Mouse (Mus musculus) limb, embryonic 15.5 days (tissue): ENCODE results near the gene Cntnap5b. TPM values are rescaled to one million over a fixed set of nuclear protein-coding genes. Genes with fewer than 3 reads are reported as not detected.

ENCODE experiments used
- ATAC-seq: fragments of 200-750 bp; cut with Nextera tagmentation; 2 replicates; pipeline ENCODE4 v1.8.0; 2017; ENCODE audit warnings: low read depth, moderate TSS enrichment; ENCODE audit not compliant: insufficient number of reproducible peaks, low FRiP score, low TSS enrichment
- H3K27ac ChIP-seq: fragments of 300-500 bp; sonication (generic); 2 replicates; pipeline ENCODE4 v1.5.1; 2015; ENCODE audit warnings: moderate library complexity, mild to moderate bottlenecking, inconsistent platforms
- H3K27me3 ChIP-seq: fragments of 300-500 bp; sonication (generic); 2 replicates; pipeline ENCODE4 v1.6.1; 2015; ENCODE audit warnings: inconsistent platforms
- H3K36me3 ChIP-seq: fragments of 300-500 bp; sonication (generic); 2 replicates; pipeline ENCODE4 v1.6.1; 2015; ENCODE audit warnings: inconsistent platforms
- H3K4me1 ChIP-seq: fragments of 300-500 bp; sonication (generic); 2 replicates; pipeline ENCODE4 v1.6.1; 2015; ENCODE audit warnings: inconsistent platforms
- H3K4me2 ChIP-seq: fragments of 300-500 bp; sonication (generic); 2 replicates; pipeline ENCODE4 v1.6.1; 2015; ENCODE audit warnings: mild to moderate bottlenecking, inconsistent platforms
- H3K4me3 ChIP-seq: fragments of 300-500 bp; sonication (generic); 2 replicates; pipeline ENCODE4 v1.5.1; 2015; ENCODE audit warnings: mild to moderate bottlenecking, inconsistent platforms
- H3K9ac ChIP-seq: fragments of 300-500 bp; sonication (generic); 2 replicates; pipeline ENCODE4 v1.6.1; 2015; ENCODE audit warnings: inconsistent platforms
- H3K9me3 ChIP-seq: fragments of 300-500 bp; sonication (generic); 2 replicates; pipeline ENCODE4 v1.6.1; 2016; ENCODE audit warnings: inconsistent platforms
- WGBS: fragments of 180-500 bp; shearing (Covaris S2); methylation state at CpG from one replicate; pipeline ENCODE4 v1.1.7; 2015; 5-methylcytosine and 5-hydroxymethylcytosine counted together
- polyA plus RNA-seq: library from polyadenylated mRNA; unstranded; fragments of >200 nt; fragmentation: Nextera tagmentation; extraction: Ambion mirVana; gene quantifications from 2 replicates; pipeline ENCODE4 v1.2.1, GENCODE M21; 2015

Cntnap5b gene
- 0.05 TPM in 1 of 2 replicates, not detected in the other for polyA plus RNA-seq

DNA sequence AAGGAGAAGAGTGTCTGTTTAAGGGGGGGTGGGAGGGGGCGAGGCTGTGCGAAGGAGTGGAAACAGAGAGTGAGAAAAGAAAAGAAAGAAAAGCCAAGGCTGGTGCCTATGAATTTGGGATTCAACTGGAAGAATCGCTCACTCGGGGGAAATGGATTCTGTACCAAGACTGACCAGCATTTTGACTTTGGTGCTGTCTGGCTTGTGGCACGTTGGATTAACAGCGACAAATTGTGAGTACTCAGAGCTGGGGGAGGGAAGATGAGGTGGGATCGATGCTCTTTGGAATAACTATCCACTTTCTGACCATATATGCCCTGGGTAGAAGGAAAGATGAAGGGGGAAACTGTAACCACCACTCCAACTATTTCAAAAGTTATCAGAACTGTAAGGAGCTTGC lies at the start of gene Cntnap5b:
Cntnap5b (plus strand) TSS at position 152 of the 400 bp plus-strand sequence.
- no peak for ATAC-seq
- H3K4me3 ChIP-seq = no peak within 1 kb of the TSS
- 29% methylated on average over 7 of the region's 7 CpGs for WGBS
- no peaks in the 10 kb centered on the region for H3K27me3 ChIP-seq
- H3K36me3 ChIP-seq = no peaks in the 10 kb centered on the region
- H3K4me1 ChIP-seq = no peaks in the 10 kb centered on the region
- no peak within 1 kb of the TSS for H3K9ac ChIP-seq
- 0 out of 2 replicates have a peak within 1 kb of the TSS, but pooled peaks have one; percentile 19 for H3K4me2 ChIP-seq
- no peaks in the 10 kb centered on the region for H3K9me3 ChIP-seq
- H3K27ac ChIP-seq = no peak within 1 kb of the TSS

GRCm38 (mm10) chr1:99759996-99760395 lies 12.6 kb upstream of the Cntnap5b start:
- no peaks in the 10 kb centered on the region for H3K4me1 ChIP-seq
- 82% methylated on average over 1 of the region's 1 CpGs for WGBS
- H3K9me3 ChIP-seq = no peaks in the 10 kb centered on the region
- no peaks in the 10 kb centered on the region for H3K36me3 ChIP-seq
- no peaks in the 10 kb centered on the region for H3K27me3 ChIP-seq
- H3K9ac ChIP-seq = no peak overlapping the region
- no peak overlapping the region for H3K4me2 ChIP-seq
- no peak overlapping the region for H3K27ac ChIP-seq
- no peak for ATAC-seq
- H3K4me3 ChIP-seq = no peak overlapping the region

DNA sequence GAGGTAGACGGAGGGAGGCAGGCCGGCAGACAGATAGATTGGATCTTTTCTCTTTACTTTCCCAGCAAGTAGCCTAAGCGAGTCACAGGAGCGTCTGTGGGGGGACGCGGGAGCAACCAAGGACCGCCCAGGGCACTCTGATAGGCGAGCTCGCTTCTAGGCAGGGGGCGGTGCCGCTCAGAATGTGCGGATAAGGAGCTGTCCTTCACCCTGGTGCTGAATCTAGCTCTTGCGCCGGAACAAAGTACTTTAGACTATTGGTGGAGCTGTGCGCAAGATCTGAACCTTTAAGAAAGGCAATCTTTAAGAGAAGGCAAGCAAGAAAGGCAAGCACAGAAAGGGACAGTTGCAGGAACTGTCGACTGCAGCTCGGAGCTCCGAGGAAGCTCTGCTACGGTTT lies 382 bp upstream of the Cntnap5b start:
- H3K27me3 ChIP-seq = no peaks in the 10 kb centered on the region
- no peaks in the 10 kb centered on the region for H3K36me3 ChIP-seq
- no peak for ATAC-seq
- H3K4me3 ChIP-seq = no peak overlapping the region
- 0 out of 2 replicates have a peak overlapping the region, but pooled peaks have one; percentile 19 for H3K4me2 ChIP-seq
- H3K9me3 ChIP-seq = no peaks in the 10 kb centered on the region
- H3K27ac ChIP-seq = no peak overlapping the region
- 2% methylated on average over 19 of the region's 19 CpGs for WGBS
- H3K4me1 ChIP-seq = no peaks in the 10 kb centered on the region
- H3K9ac ChIP-seq = no peak overlapping the region

- H3K4me3 ChIP-seq = no peak overlapping the region
- no peaks in the 10 kb centered on the region for H3K9me3 ChIP-seq
- H3K27me3 ChIP-seq = no peaks in the 10 kb centered on the region
- no peak for ATAC-seq
- whole genome bisulfite sequencing = 4% methylated on average over 4 of the region's 4 CpGs
- H3K4me1 ChIP-seq = no peaks in the 10 kb centered on the region
- no peak overlapping the region for H3K9ac ChIP-seq
- no peaks in the 10 kb centered on the region for H3K36me3 ChIP-seq
- no peak overlapping the region for H3K4me2 ChIP-seq
- H3K27ac ChIP-seq = no peak overlapping the region
Measured at GRCm38 (mm10) chr1:99774144-99774543, 1.6 kb downstream of the Cntnap5b start.

DNA sequence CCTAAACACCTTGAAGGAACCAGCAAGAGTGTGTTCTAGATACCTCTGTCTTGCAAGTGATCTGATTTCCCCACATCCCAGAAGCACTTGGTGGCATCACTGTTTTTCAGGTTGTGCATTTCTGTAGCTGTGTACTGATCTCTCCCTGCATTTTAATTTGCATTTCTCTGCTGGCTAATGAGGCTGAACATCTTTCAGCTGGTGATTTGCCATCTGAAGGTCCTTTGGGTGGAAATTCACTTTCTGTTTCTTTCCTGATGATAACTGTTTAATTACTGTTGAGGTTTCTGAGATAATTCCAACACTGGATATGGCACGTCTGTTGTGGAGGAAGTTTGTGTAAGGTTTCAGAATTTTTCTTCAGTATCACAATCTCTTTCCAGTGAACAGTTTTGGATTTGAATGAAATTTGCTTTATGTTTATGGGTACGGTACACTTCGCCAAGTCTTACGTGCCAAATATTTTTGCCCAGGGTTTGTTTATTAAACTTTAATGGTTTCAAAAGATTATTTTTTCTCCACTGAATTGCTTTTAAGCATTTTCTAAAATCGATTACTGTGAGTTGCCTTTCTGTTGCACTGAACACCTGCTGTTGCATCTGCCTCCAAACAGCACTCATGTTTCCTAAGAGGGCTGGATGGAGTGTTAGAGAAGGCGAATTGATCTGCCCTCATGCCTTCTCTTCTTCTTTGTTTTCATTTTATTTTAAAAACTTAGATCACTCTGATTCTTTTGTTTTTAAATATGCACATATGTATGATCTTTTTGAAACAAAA lies 41.0 kb downstream of the Cntnap5b start:
- H3K4me1 ChIP-seq = no peaks in the 10 kb centered on the region
- 80% methylated on average over 6 of the region's 6 CpGs for WGBS
- no peaks in the 10 kb centered on the region for H3K36me3 ChIP-seq
- H3K27ac ChIP-seq = no peak overlapping the region
- no peak for ATAC-seq
- no peak overlapping the region for H3K4me3 ChIP-seq
- no peaks in the 10 kb centered on the region for H3K9me3 ChIP-seq
- no peak overlapping the region for H3K9ac ChIP-seq
- H3K4me2 ChIP-seq = no peak overlapping the region
- no peaks in the 10 kb centered on the region for H3K27me3 ChIP-seq

GRCm38 (mm10) chr1:99872344-99872743 lies 99.8 kb downstream of the Cntnap5b start:
- no peaks in the 10 kb centered on the region for H3K27me3 ChIP-seq

DNA sequence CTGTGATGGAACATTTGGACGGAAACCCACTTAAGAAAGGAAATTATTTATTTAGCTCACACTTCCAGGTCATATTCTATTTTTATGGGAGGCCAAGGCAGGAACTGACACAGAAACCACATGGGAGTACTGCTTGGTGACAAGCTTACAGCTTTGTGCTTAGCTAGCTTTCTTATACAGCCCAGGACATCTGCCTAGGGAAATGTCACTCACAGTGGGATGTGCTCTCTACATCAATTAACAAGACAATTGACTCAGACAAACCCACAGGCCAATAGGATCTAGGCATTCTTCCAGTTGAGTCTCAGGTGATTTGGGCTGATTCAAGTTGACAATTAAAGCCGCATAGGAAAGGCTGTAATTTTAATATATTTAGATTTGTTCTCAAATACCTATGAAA lies 135.2 kb downstream of the Cntnap5b start:
- no peak for ATAC-seq
- WGBS = 64% methylated on average over 2 of the region's 2 CpGs
- H3K27me3 ChIP-seq = no peaks in the 10 kb centered on the region

More at GRCm38 (mm10) chr1:99872344-99872743, 99.8 kb downstream of the Cntnap5b start:
- no peak overlapping the region for H3K4me2 ChIP-seq
- no peak for ATAC-seq
- no peak overlapping the region for H3K9ac ChIP-seq
- WGBS = 91% methylated on average over 3 of the region's 3 CpGs
- H3K4me3 ChIP-seq = no peak overlapping the region
- no peak overlapping the region for H3K27ac ChIP-seq
- H3K36me3 ChIP-seq = no peaks in the 10 kb centered on the region
- H3K4me1 ChIP-seq = no peaks in the 10 kb centered on the region
- no peaks in the 10 kb centered on the region for H3K9me3 ChIP-seq

DNA sequence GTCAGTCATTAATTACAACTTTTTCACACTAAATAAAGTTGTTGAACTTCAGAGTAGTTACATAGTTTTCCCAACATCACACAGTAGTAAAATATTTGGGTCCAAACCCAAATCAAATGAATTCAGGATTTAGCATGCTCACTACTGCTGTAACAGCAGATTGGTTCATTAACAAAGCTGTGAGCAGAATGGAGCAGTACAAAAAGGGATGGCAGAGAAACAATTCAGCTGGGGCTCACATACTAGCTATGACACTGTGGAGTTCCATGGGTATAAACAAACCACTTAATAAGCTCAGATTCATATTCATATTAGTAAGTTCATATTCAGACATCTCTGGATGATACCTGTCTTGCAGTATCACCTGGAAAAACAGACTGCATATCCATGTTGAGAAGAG lies 170.9 kb downstream of the Cntnap5b start:
- Histone ChIP-seq H3K9me3 (no peaks in the 10 kb centered on the region), H3K4me2 (no peak overlapping the region), H3K4me1 (no peaks in the 10 kb centered on the region), H3K4me3 (no peak overlapping the region), H3K9ac (no peak overlapping the region), H3K27me3 (no peaks in the 10 kb centered on the region), H3K27ac (no peak overlapping the region), H3K36me3 (no peaks in the 10 kb centered on the region)
- ATAC-seq = no peak

More for the DNA sequence above, 135.2 kb downstream of the Cntnap5b start:
- H3K36me3 ChIP-seq = no peaks in the 10 kb centered on the region
- H3K27ac ChIP-seq = no peak overlapping the region
- no peak overlapping the region for H3K4me3 ChIP-seq
- no peak overlapping the region for H3K9ac ChIP-seq
- no peak overlapping the region for H3K4me2 ChIP-seq
- no peaks in the 10 kb centered on the region for H3K4me1 ChIP-seq
- H3K9me3 ChIP-seq = no peaks in the 10 kb centered on the region

DNA sequence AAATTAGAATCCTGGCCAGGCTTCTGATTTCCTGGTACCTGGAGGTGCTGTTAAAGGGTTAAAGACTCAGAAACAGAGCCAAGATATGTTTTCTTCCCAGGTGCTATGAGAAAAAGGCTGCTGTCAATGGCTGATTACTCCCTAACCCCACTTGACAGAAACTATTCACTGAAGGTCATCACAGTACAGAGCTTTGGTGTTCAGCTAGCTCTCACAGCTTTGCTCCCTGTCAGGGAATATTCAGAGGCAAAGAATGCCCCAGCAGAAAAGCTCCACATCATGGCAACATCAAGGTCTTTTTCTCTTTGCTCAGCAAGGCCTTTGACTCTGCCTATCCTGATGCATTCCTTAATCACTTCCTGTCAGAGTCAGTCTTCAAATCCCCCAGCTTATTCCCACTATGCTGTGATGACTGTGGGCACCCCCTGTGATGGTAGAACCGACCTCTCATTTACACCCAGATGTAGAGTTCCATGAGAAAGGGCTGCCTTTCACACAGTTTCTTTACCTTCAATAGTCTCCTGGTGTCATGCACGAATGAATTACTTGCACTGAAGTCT lies 186.9 kb downstream of the Cntnap5b start:
- H3K9me3 ChIP-seq = no peaks in the 10 kb centered on the region
- 38% methylated on average over 2 of the region's 2 CpGs for WGBS
- H3K27ac ChIP-seq = no peak overlapping the region
- H3K36me3 ChIP-seq = no peaks in the 10 kb centered on the region
- no peaks in the 10 kb centered on the region for H3K27me3 ChIP-seq
- no peak overlapping the region for H3K4me3 ChIP-seq
- no peak overlapping the region for H3K4me2 ChIP-seq
- no peak for ATAC-seq
- no peak overlapping the region for H3K9ac ChIP-seq
- H3K4me1 ChIP-seq = no peaks in the 10 kb centered on the region

- Histone ChIP-seq H3K9ac (no peak overlapping the region), H3K4me3 (no peak overlapping the region), H3K4me1 (no peaks in the 10 kb centered on the region), H3K9me3 (no peaks in the 10 kb centered on the region), H3K27ac (no peak overlapping the region), H3K36me3 (no peaks in the 10 kb centered on the region), H3K4me2 (no peak overlapping the region), H3K27me3 (no peaks in the 10 kb centered on the region)
- no peak for ATAC-seq
- 86% methylated on average over 2 of the region's 2 CpGs for WGBS
Measured at GRCm38 (mm10) chr1:99967300-99968089, 194.9 kb downstream of the Cntnap5b start.

DNA sequence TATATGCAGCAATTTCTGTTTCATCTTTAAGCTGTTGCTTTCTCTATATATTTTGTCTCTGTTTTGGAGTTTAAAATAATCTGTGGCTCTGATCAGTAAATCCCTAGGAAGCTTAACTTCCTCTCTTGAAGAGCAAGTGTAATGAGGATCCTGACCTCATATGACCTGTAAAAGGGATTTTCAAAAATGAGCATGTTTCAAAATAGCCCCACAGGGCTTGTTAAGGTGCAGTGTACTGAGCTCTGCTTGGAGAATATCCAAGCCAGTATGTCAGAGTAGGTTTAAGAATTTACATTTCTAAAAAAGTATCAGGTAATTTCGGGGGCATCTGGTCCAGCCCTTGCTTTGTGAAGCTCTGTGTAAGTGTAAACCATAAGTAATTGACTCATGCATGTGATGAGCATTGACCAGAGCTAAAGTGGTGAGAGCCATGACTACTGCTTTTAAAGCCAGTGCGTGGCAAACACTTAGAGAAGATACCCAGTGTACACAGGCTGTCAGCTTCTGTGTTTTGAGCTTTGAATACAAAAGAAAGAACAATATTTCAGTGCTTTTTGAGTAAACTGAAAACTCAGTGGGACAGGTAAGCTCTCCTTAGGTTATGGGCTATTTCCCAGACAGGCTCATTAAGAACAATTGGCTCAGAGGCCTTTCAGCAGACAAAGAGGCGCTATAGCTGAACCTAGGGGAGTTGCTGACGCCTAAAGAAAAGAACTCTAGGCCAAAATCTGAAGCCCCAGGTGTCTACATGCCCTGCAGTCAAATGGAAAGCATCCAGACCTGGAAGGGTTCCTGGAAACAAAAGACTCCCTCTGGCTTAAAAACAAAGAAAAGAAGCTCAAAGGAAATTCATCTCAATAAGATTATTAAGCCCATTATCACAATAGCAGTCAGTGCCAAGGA lies 197.9 kb downstream of the Cntnap5b start:
- 33% methylated on average over 4 of the region's 4 CpGs for whole genome bisulfite sequencing
- ATAC-seq = no peak
- H3K9me3 ChIP-seq = no peaks in the 10 kb centered on the region
- H3K27ac ChIP-seq = no peak overlapping the region
- H3K4me1 ChIP-seq = no peaks in the 10 kb centered on the region
- H3K36me3 ChIP-seq = no peaks in the 10 kb centered on the region
- no peak overlapping the region for H3K9ac ChIP-seq
- H3K27me3 ChIP-seq = no peaks in the 10 kb centered on the region
- H3K4me2 ChIP-seq = no peak overlapping the region
- no peak overlapping the region for H3K4me3 ChIP-seq
